ENCODE assay signal across 10 mouse cellular contexts in genomic region chr9:44505824-44506467, GRCm38 (mm10). TPM values are rescaled to one million over a fixed set of nuclear protein-coding genes. Genes with fewer than 3 reads are reported as not detected.
A peak's percentile ranks its signal among the peaks of the same experiment; 100 is the strongest.
DNase-seq lines count a peak whose midpoint lies in the region; ATAC-seq and TF ChIP-seq lines count a peak whose summit lies in the region.
"Had no signal": no experiment of that assay in that cellular context is flagged by ENCODE, and none has a peak within 500 bp of the region (broad histone marks: within the 10 kb centered on the region; RNA-seq: fewer than 3 reads in every experiment).

No protein-coding gene starts in this region.

- TF ChIP-seq CTCF in hindbrain, postnatal 0 days (IDR thresholded peaks at IDR 0.05; ENCODE audit: low read depth), result peak; percentile 10
- TF ChIP-seq CTCF in spleen, adult 2 months (IDR thresholded peaks at IDR 0.05; ENCODE audit: extremely low read depth, insufficient read depth, insufficient read length, insufficient replicate concordance), result peak; percentile 19; the same call in 1 of the 2 replicates

- peaks cover 12% of the 10 kb centered on the region; the same call in 1 of the 2 replicates for H3K4me1 ChIP-seq in hindbrain, postnatal 0 days (ENCODE audit: insufficient read depth, low read length)
- H3K4me1 ChIP-seq in hindbrain, embryonic 16.5 days (ENCODE audit: control insufficient read depth, insufficient read depth, low read depth, low read length), result peaks cover 35% of the 10 kb centered on the region
- H3K4me1 ChIP-seq in spleen, adult 2 months (ENCODE audit: control insufficient read depth, insufficient read depth, insufficient read length), result peaks cover 15% of the 10 kb centered on the region; the same call in 1 of the 2 replicates

- WGBS in hindbrain, postnatal 0 days, result 53% methylated on average over 23 of the region's 23 CpGs
- WGBS in hindbrain, embryonic 16.5 days, result 51% methylated on average over 20 of the region's 23 CpGs
- 78% methylated on average over 23 of the region's 23 CpGs for WGBS in spleen, adult 2 months

- peaks cover 28% of the 10 kb centered on the region; the same call in 1 of the 2 replicates for H3K36me3 ChIP-seq in hindbrain, postnatal 0 days (ENCODE audit: insufficient read depth, low read length)
- H3K36me3 ChIP-seq in hindbrain, embryonic 16.5 days (ENCODE audit: control insufficient read depth, insufficient read depth, low read length), result peaks cover 28% of the 10 kb centered on the region
- H3K36me3 ChIP-seq in spleen, adult 2 months (ENCODE audit: control insufficient read depth, insufficient read depth, low read length), result peaks cover 28% of the 10 kb centered on the region

- no peaks in the 10 kb centered on the region for H3K9me3 ChIP-seq in hindbrain, postnatal 0 days (ENCODE audit: low read length)
- no peaks in the 10 kb centered on the region for H3K9me3 ChIP-seq in hindbrain, embryonic 16.5 days (ENCODE audit: control insufficient read depth, low read length)

- H3K4me3 ChIP-seq in hindbrain, postnatal 0 days (ENCODE audit: low read length), result no peak overlapping the region
- H3K4me3 ChIP-seq in hindbrain, embryonic 16.5 days (ENCODE audit: low read length), result no peak overlapping the region
- H3K4me3 ChIP-seq in spleen, adult 2 months (ENCODE audit: extremely low read depth, insufficient read depth, insufficient read length), result no peak overlapping the region

- no peak overlapping the region for H3K4me2 ChIP-seq in hindbrain, postnatal 0 days (ENCODE audit: low read depth, low read length)
- no peak overlapping the region for H3K4me2 ChIP-seq in hindbrain, embryonic 16.5 days (ENCODE audit: low read length)

- H3K27me3 ChIP-seq in hindbrain, postnatal 0 days (ENCODE audit: insufficient read depth, low read length), result no peaks in the 10 kb centered on the region
- H3K27me3 ChIP-seq in hindbrain, embryonic 16.5 days (replicated peaks; ENCODE audit: control insufficient read depth, insufficient read depth, low read length), result no peaks in the 10 kb centered on the region
- H3K27me3 ChIP-seq in spleen, adult 2 months (ENCODE audit: control insufficient read depth, insufficient read depth, low read length), result no peaks in the 10 kb centered on the region

- H3K27ac ChIP-seq in hindbrain, postnatal 0 days, result no peak overlapping the region
- H3K27ac ChIP-seq in hindbrain, embryonic 16.5 days (ENCODE audit: low read depth, low read length), result no peak overlapping the region
- no peak overlapping the region for H3K27ac ChIP-seq in spleen, adult 2 months (ENCODE audit: insufficient read depth, low read length)

- DNase-seq in adrenal gland, postnatal 10 days, result peak; percentile 15
- DNase-seq in adrenal gland, adult 18-20 months (ENCODE audit: low spot score in 2 of 2), result no peak
- no peak for DNase-seq in hindbrain, postnatal 0 days (ENCODE audit: low spot score)
- no peak for DNase-seq in spleen, adult 2 months (ENCODE audit: low read depth in 1 of 2, low spot score in 2 of 2)
- DNase-seq in spleen, postnatal 4 days (ENCODE audit: low spot score in 2 of 2), result no peak
- peak; percentile 77 for DNase-seq in thymus, postnatal 14 days
- no peak for DNase-seq in spleen, adult 12 weeks (ENCODE audit: low spot score)

- ATAC-seq in hindbrain, postnatal 0 days, result no peak
- ATAC-seq in hindbrain, embryonic 16.5 days, result no peak

- H3K9ac ChIP-seq in hindbrain, postnatal 0 days (replicated peaks; ENCODE audit: low read length), result no peak overlapping the region
- no peak overlapping the region for H3K9ac ChIP-seq in hindbrain, embryonic 16.5 days (ENCODE audit: low read depth, low read length)

- no peak for TF ChIP-seq POLR2A in spleen, adult 2 months (IDR thresholded peaks at IDR 0.05; ENCODE audit: low read depth, low read length)

RNA-seq across cellular contexts. Expression of gene Bcl9l, which starts 23.3 kb away (rescaled TPM):
- total RNA-seq in adrenal gland, postnatal 10 days (2021), result 10 to 100 TPM; 64.6 to 72.6 TPM
- 10 to 100 TPM; 41.3 to 46.6 TPM for total RNA-seq in adrenal gland, adult 18-20 months (2021)
- total RNA-seq in hindbrain, postnatal 0 days (2014; rRNA removed), result 32.7 and 44.5 TPM in 2 replicates
- polyA plus RNA-seq in hindbrain, postnatal 0 days (2015; fragmentation: Nextera tagmentation; extraction: Ambion mirVana), result 7.8 and 8.4 TPM in 2 replicates
- polyA plus RNA-seq in hindbrain, embryonic 16.5 days (2015; fragmentation: Nextera tagmentation; extraction: Ambion mirVana), result 9.7 and 11.1 TPM in 2 replicates
- 42.2 and 50.3 TPM in 2 replicates for polyA plus RNA-seq in spleen, adult 2 months (2012; rRNA removed)

RNA-seq across cellular contexts. Expression of gene Upk2, which starts 51.2 kb away (rescaled TPM):
- not detected for total RNA-seq in adrenal gland, postnatal 10 days (2021)
- not detected for total RNA-seq in adrenal gland, adult 18-20 months (2021)
- not detected in 2 replicates for total RNA-seq in hindbrain, postnatal 0 days (2014; rRNA removed)
- polyA plus RNA-seq in hindbrain, postnatal 0 days (2015; fragmentation: Nextera tagmentation; extraction: Ambion mirVana), result not detected in 2 replicates
- not detected in 2 replicates for polyA plus RNA-seq in hindbrain, embryonic 16.5 days (2015; fragmentation: Nextera tagmentation; extraction: Ambion mirVana)
- not detected in 2 replicates for polyA plus RNA-seq in spleen, adult 2 months (2012; rRNA removed)
- total RNA-seq: heart, postnatal 14 days; left cerebral cortex, postnatal 36 days had no signal

RNA-seq across cellular contexts. Expression of gene Cxcr5, which starts 55.7 kb away (rescaled TPM):
- total RNA-seq in adrenal gland, postnatal 10 days (2021), result 1 to 10 TPM; 1.0 to 1.4 TPM
- total RNA-seq in adrenal gland, adult 18-20 months (2021), result under 1 TPM; 0.16 to 0.40 TPM
- total RNA-seq in hindbrain, postnatal 0 days (2014; rRNA removed), result not detected in 2 replicates
- not detected in 2 replicates for polyA plus RNA-seq in hindbrain, postnatal 0 days (2015; fragmentation: Nextera tagmentation; extraction: Ambion mirVana)
- not detected in 2 replicates for polyA plus RNA-seq in hindbrain, embryonic 16.5 days (2015; fragmentation: Nextera tagmentation; extraction: Ambion mirVana)
- polyA plus RNA-seq in spleen, adult 2 months (2012; rRNA removed), result 133 and 154 TPM in 2 replicates
- total RNA-seq: left cerebral cortex, postnatal 36 days had no signal

Comparison
In these comparisons a context has a peak if more than half of its experiments do, and no peak if none do; other contexts are left out.
1. DNase-seq: peak in adrenal gland, postnatal 10 days (single experiment) and thymus, postnatal 14 days (single experiment); none in adrenal gland, adult 18-20 months (0 of 2), hindbrain, postnatal 0 days (single experiment), spleen, adult 2 months (0 of 2), spleen, postnatal 4 days (0 of 2) and spleen, adult 12 weeks (single experiment).